Mouse (Mus musculus) liver, embryonic 14.5 days (tissue): ENCODE measurements around the gene Bahd1. TPM values are rescaled to one million over a fixed set of nuclear protein-coding genes. Genes with fewer than 3 reads are reported as not detected.
A peak's percentile ranks its signal among the peaks of the same experiment; 100 is the strongest.

Source experiments
- ATAC-seq: fragments of 200-750 bp; cut with Nextera tagmentation; 2 replicates; pipeline ENCODE4 v1.8.0; 2017; ENCODE audit warnings: moderate number of reproducible peaks, mild to moderate bottlenecking, moderate library complexity; ENCODE audit not compliant: insufficient read depth
- DNase-seq, 3 experiments: peaks; one replicate each; pipeline ENCODE4 v3.0.0-alpha.2; 2012 to 2013; ENCODE audit warnings: low read depth in 3 of 3, low spot score in 3 of 3
- H3K27ac ChIP-seq: fragments of 300-500 bp; sonication (generic); 2 replicates; pipeline ENCODE4 v1.5.1; 2014; ENCODE audit warnings: moderate library complexity, mild to moderate bottlenecking, control low read depth, inconsistent platforms
- H3K27me3 ChIP-seq: fragments of 300-500 bp; sonication (generic); 2 replicates; pipeline ENCODE4 v1.6.1; 2014; ENCODE audit warnings: mild to moderate bottlenecking, low read length, moderate library complexity; ENCODE audit not compliant: control insufficient read depth, insufficient read depth
- H3K36me3 ChIP-seq: fragments of 300-500 bp; sonication (generic); replicated peaks from 2 replicates; pipeline ENCODE4 v1.6.1; 2014; ENCODE audit warnings: low read depth; ENCODE audit not compliant: control insufficient read depth, insufficient read depth
- H3K4me1 ChIP-seq, 2 experiments: fragments of 200-500 bp in 1 of 2; fragments of 300-500 bp in 1 of 2; sonication (generic) in 1 of 2; replicated peaks; 2 replicates each; pipeline ENCODE4 v1.6.1; 2012 to 2014; ENCODE audit warnings: antibody characterized with exemption in 1 of 2, inconsistent platforms in 1 of 2, low read length in 1 of 2; ENCODE audit not compliant: control insufficient read depth in 2 of 2, insufficient read depth in 2 of 2
- H3K4me2 ChIP-seq: fragments of 300-500 bp; sonication (generic); 2 replicates; pipeline ENCODE4 v1.6.1; 2014; ENCODE audit warnings: low read depth, mild to moderate bottlenecking, control low read depth, moderate library complexity
- H3K4me3 ChIP-seq, 2 experiments: fragments of 200-500 bp in 1 of 2; fragments of 300-500 bp in 1 of 2; sonication (generic) in 1 of 2; 2 replicates each; pipeline ENCODE4 v1.5.1; 2012 to 2014; ENCODE audit warnings: low read depth in 2 of 2, low read length in 2 of 2, mild to moderate bottlenecking in 2 of 2, control low read depth in 1 of 2, inconsistent platforms in 1 of 2, moderate library complexity in 1 of 2; ENCODE audit not compliant: insufficient read depth in 1 of 2
- H3K9ac ChIP-seq: fragments of 300-500 bp; sonication (generic); replicated peaks from 2 replicates; pipeline ENCODE4 v1.6.1; 2014; ENCODE audit warnings: mild to moderate bottlenecking, control low read depth, moderate library complexity
- H3K9me3 ChIP-seq: fragments of 300-500 bp; sonication (generic); 2 replicates; pipeline ENCODE4 v1.6.1; 2016; ENCODE audit warnings: low read length, mixed read lengths; ENCODE audit not compliant: control insufficient read depth
- CTCF ChIP-seq: IDR thresholded peaks from 2 replicates; pipeline ENCODE4 v1.5.1; 2016; ENCODE audit warnings: antibody characterized with exemption, low read depth, control low read depth
- EP300 ChIP-seq: IDR thresholded peaks from 2 replicates; pipeline ENCODE4 v1.6.1; 2016; ENCODE audit warnings: antibody characterized with exemption, low read depth
- WGBS: fragments of 180-500 bp; shearing (Covaris S2); extraction: QIAGEN DNeasy Blood & Tissue Kit; methylation state at CpG from one replicate; pipeline ENCODE4 v1.1.7; 2014; ENCODE audit not compliant: insufficient replicate concordance; 5-methylcytosine and 5-hydroxymethylcytosine counted together
- polyA plus RNA-seq, 2 experiments: library from polyadenylated mRNA; depleted of rRNA in 1 of 2; stranded (reverse) in 1 of 2; unstranded in 1 of 2; fragments of >200 nt; fragmentation: Nextera tagmentation in 1 of 2; extraction: Ambion mirVana in 1 of 2; gene quantifications; 2 replicates each; pipeline versions ENCODE4 v1.2.1 to v1.2.3; 2012 to 2014

Gene Bahd1
- polyA plus RNA-seq (2012; rRNA removed) (4.9 and 5.2 TPM in 2 replicates), polyA plus RNA-seq (2014; fragmentation: Nextera tagmentation; extraction: Ambion mirVana) (0.83 and 1.0 TPM in 2 replicates)

DNA sequence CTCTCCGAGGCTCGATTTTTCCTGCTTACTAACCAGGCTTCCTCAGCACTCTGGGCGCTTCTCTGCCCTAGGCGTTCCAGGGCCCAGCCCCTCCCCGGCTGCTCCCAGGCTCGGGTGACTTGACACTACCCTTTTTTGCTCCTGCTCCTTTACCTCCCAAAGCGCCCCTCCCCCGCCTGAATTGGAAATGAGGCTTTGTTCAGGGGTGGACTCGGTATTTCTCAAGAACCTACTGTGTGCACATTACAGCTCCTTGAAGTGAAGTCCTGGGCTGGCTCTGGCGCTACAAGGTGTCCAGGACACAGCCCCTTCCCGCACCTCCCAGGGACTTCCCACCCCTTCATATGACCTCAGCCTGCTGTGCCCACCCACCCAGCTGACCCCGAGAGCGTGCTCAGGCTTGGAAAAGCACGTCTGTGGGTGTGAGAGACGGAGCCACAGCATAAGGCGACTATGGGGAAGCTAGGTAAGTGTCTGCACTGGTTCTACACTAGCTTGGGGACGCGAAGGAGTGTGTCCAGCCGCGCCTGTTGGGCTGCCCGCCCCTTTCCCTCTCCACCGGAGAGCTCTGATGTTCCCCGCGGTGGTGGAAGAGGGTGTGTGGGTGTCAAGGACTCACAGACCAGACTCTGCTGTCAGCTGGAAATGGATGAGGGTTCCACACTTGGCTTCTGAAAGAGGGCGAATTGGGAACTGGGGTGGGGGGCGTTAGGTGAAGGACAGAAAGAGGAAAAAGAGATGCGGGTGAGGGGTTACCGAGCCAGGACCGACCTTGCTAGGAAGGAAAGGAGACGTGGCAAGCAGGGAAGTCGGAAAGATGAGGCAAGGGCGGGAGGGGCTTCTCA lies at the start of gene Bahd1:
Bahd1 (plus strand) TSS at position 397 of the 845 bp plus-strand sequence.
- WGBS: 1% methylated on average over 32 of the region's 32 CpGs
- H3K9me3 ChIP-seq: no peaks in the 10 kb centered on the region
- DNase-seq (no peak), ATAC-seq (no peak)
- H3K27ac ChIP-seq: no peak within 1 kb of the TSS
- peaks cover 19 to 31% of the 10 kb centered on the region in 2 experiments for H3K4me1 ChIP-seq
- H3K9ac ChIP-seq: no peak within 1 kb of the TSS
- no peaks in the 10 kb centered on the region for H3K36me3 ChIP-seq
- H3K4me3 ChIP-seq: peak within 1 kb of the TSS; percentile 44 to 76
- peak within 1 kb of the TSS; percentile 88 for H3K4me2 ChIP-seq
- peaks cover 60% of the 10 kb centered on the region for H3K27me3 ChIP-seq
- TF ChIP-seq EP300 (no peak), CTCF (no peak)

DNA sequence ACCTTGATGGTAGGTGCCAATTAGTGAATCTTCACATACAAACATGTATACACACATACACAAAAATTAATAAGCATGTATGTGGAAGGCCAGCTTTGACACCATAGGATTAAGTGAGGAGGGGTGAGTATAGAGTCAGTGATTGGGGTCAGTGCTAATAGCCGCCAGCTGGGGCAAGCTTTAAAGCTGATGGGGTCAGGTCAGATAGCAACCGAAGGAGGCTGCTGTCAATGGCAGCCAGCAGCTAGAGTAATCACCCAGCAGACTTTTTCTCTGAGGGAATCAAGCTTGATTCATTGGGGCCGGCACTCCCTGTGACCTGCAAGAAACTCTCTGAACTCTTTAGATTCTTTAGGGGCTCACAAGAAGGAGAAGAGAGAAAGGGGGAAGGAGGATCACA lies 48.4 kb upstream of the Bahd1 start:
- Histone ChIP-seq H3K27me3 (no peaks in the 10 kb centered on the region; the same call in 1 of the 2 replicates), H3K36me3 (no peaks in the 10 kb centered on the region), H3K27ac (no peak overlapping the region), H3K4me3 (no peak overlapping the region), H3K4me2 (no peak overlapping the region), H3K9me3 (no peaks in the 10 kb centered on the region), H3K9ac (no peak overlapping the region), H3K4me1 (0 out of 4 replicates have a peak, but pooled peaks cover 0 to 3% of the 10 kb centered on the region in 2 experiments)
- WGBS: 59% methylated on average over 3 of the region's 3 CpGs
- DNase-seq (no peak), ATAC-seq (no peak)
- TF ChIP-seq CTCF (no peak), EP300 (no peak)

DNA sequence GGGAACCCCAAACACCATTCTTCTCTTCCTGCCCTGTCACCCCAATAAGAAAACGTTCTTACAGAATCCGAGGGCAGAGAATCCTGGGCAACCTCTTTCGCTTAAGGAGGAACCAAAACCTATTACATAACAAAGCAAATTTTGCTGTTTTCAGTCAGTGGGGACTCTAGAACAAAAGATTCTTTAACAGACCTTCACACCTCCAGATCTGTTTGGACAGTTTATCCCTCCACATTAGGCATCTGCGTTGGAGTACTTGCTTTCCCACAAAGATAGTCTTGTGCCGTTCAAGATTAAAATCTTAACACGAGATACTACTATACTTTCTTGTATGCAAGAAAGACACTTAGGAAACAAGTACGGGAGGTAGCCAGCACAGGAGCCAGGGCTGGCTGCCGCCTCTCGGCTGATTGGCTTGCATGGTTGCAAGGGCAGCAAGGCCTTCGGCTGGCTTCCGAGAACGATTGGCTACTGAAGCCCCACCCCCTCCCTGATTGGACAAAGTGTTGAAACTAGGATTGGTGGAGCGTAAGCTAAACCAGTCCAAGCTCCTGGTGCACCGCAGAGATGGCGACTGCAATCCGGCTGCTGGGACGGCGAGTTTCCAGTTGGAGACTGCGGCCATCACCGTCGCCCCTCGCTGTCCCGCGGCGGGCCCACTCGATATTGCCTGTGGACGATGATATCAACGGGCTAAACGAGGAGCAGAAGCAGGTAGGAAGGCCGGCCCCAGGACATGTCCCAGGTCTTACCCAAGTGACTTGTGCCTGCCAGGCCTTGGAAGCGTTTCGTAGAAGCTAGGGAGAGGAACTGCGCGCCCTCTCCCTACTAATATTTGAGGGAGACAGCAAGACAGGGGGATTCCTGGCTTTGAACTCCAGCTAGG lies 38.5 kb upstream of the Bahd1 start, which contains the start of gene Ivd:
Ivd (plus strand) TSS at position 501 of the 886 bp plus-strand sequence.
- H3K9ac ChIP-seq: peak within 1 kb of the TSS; percentile 69
- H3K36me3 ChIP-seq: no peaks in the 10 kb centered on the region
- H3K4me1 ChIP-seq: peaks cover 0 to 3% of the 10 kb centered on the region in 2 experiments; a peak in 3 of 4 replicates
- DNase-seq (peak; percentile 93 to 95 (median 94)), ATAC-seq (peak; percentile 100)
- H3K27me3 ChIP-seq: no peaks in the 10 kb centered on the region
- peak within 1 kb of the TSS; percentile 88 for H3K4me2 ChIP-seq
- TF ChIP-seq CTCF (no peak), EP300 (peak; percentile 32)
- peak within 1 kb of the TSS; percentile 18; the same call in 1 of the 2 replicates for H3K27ac ChIP-seq
- WGBS: under 1% methylated on average over 34 of the region's 34 CpGs
- H3K9me3 ChIP-seq: no peaks in the 10 kb centered on the region
- H3K4me3 ChIP-seq: peak within 1 kb of the TSS; percentile 64 to 85

DNA sequence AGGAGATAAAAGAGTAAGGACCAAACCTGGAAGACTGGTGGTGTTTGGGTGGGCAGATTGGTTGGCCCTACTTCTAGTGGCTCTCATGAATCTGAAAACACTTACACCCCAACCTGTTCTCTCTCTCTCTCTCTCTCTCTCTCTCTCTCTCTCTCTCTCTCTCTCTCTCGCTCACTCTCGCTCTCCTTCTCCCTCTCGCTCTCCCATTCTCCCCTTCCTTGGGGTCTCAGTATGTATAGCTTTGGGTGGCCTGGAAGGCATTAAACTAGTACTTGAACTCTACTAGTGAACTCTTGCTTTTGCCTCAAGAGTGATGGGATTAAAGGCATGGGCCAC lies 37.9 kb upstream of the Bahd1 start:
- peak overlapping the region; percentile 18; the same call in 1 of the 2 replicates for H3K27ac ChIP-seq

More for the DNA sequence above, 37.9 kb upstream of the Bahd1 start:
- Histone ChIP-seq H3K27me3 (no peaks in the 10 kb centered on the region), H3K9ac (peak overlapping the region; percentile 69), H3K9me3 (no peaks in the 10 kb centered on the region), H3K4me3 (peak overlapping the region; percentile 64 to 85), H3K4me2 (peak overlapping the region; percentile 88), H3K4me1 (peaks cover 0 to 3% of the 10 kb centered on the region in 2 experiments; a peak in 3 of 4 replicates), H3K36me3 (no peaks in the 10 kb centered on the region)
- WGBS: 59% methylated on average over 3 of the region's 3 CpGs
- TF ChIP-seq CTCF (no peak), EP300 (no peak)
- no peak; the same call in 1 of the 2 replicates for ATAC-seq
- DNase-seq: no peak
